Mouse (Mus musculus): ENCODE results near the gene Wipi2. TPM values are rescaled to one million over a fixed set of nuclear protein-coding genes. Genes with fewer than 3 reads are reported as not detected.

Gene Wipi2
- total RNA-seq, 2 experiments from 2014 or later = 92.7 to 104 TPM

- DNase-seq (ENCODE audit: extremely low spot score in 1 of 2, low spot score in 1 of 2) = no peak
These were observed 55.0 kb downstream of the Wipi2 start for GRCm38 (mm10) chr5:142682529-142682928.

GRCm38 (mm10) chr5:142688866-142689265 lies 61.4 kb downstream of the Wipi2 start:
- no peak for DNase-seq (ENCODE audit: extremely low spot score in 1 of 2, low spot score in 1 of 2)

- no peak for DNase-seq (ENCODE audit: extremely low spot score in 1 of 2, low spot score in 1 of 2)
These were observed 62.8 kb downstream of the Wipi2 start for GRCm38 (mm10) chr5:142690343-142690742.

GRCm38 (mm10) chr5:142692248-142692647 lies 64.8 kb downstream of the Wipi2 start, which contains the start of gene Slc29a4:
TSS of gene Slc29a4 (plus strand) at chr5:142692512.
- DNase-seq (ENCODE audit: extremely low spot score in 1 of 2, low spot score in 1 of 2) = peak; percentile 30 to 50

- DNase-seq (ENCODE audit: extremely low spot score in 1 of 2, low spot score in 1 of 2) = no peak
These were observed 65.7 kb downstream of the Wipi2 start for GRCm38 (mm10) chr5:142692971-142693737.

- DNase-seq (ENCODE audit: extremely low spot score in 1 of 2, low spot score in 1 of 2) = no peak
These were observed 66.4 kb downstream of the Wipi2 start for GRCm38 (mm10) chr5:142693738-142694430.

GRCm38 (mm10) chr5:142694627-142695340 lies 67.3 kb downstream of the Wipi2 start:
- peak in 1 of 2 experiments; percentile 42 for DNase-seq (ENCODE audit: extremely low spot score in 1 of 2, low spot score in 1 of 2)

GRCm38 (mm10) chr5:142696258-142696657 lies 68.8 kb downstream of the Wipi2 start:
- no peak for DNase-seq (ENCODE audit: extremely low spot score in 1 of 2, low spot score in 1 of 2)

GRCm38 (mm10) chr5:142696865-142697264 lies 69.4 kb downstream of the Wipi2 start:
- no peak for DNase-seq (ENCODE audit: extremely low spot score in 1 of 2, low spot score in 1 of 2)

- no peak for DNase-seq (ENCODE audit: extremely low spot score in 1 of 2, low spot score in 1 of 2)
These were observed 70.2 kb downstream of the Wipi2 start for GRCm38 (mm10) chr5:142697742-142698141.

GRCm38 (mm10) chr5:142700842-142701589 lies 73.5 kb downstream of the Wipi2 start:
- DNase-seq (ENCODE audit: extremely low spot score in 1 of 2, low spot score in 1 of 2) = no peak

GRCm38 (mm10) chr5:142701651-142702510 lies 74.4 kb downstream of the Wipi2 start:
- DNase-seq (ENCODE audit: extremely low spot score in 1 of 2, low spot score in 1 of 2) = peak; percentile 48 to 50

GRCm38 (mm10) chr5:142702511-142703138 lies 75.1 kb downstream of the Wipi2 start:
- no peak for DNase-seq (ENCODE audit: extremely low spot score in 1 of 2, low spot score in 1 of 2)

GRCm38 (mm10) chr5:142703569-142703968 lies 76.1 kb downstream of the Wipi2 start:
- DNase-seq (ENCODE audit: extremely low spot score in 1 of 2, low spot score in 1 of 2) = peak; percentile 36 to 63

GRCm38 (mm10) chr5:142707709-142708108 lies 80.2 kb downstream of the Wipi2 start:
- DNase-seq (ENCODE audit: extremely low spot score in 1 of 2, low spot score in 1 of 2) = no peak

GRCm38 (mm10) chr5:142709436-142709835 lies 81.9 kb downstream of the Wipi2 start:
- no peak for DNase-seq (ENCODE audit: extremely low spot score in 1 of 2, low spot score in 1 of 2)

- no peak for DNase-seq (ENCODE audit: extremely low spot score in 1 of 2, low spot score in 1 of 2)
These were observed 84.9 kb downstream of the Wipi2 start for GRCm38 (mm10) chr5:142712373-142712772.

- DNase-seq (ENCODE audit: extremely low spot score in 1 of 2, low spot score in 1 of 2) = no peak
These were observed 86.5 kb downstream of the Wipi2 start for GRCm38 (mm10) chr5:142713966-142714365.

GRCm38 (mm10) chr5:142715059-142715458 lies 87.6 kb downstream of the Wipi2 start:
- no peak for DNase-seq (ENCODE audit: extremely low spot score in 1 of 2, low spot score in 1 of 2)
